Comparison of ENCODE assay signal across 21 mouse cellular contexts in genomic region chr1:56846358-56846757, GRCm38 (mm10).
"Had no signal": no experiment of that assay in that cellular context is flagged by ENCODE, and none has a peak within 500 bp of the region (broad histone marks: within the 10 kb centered on the region; RNA-seq: fewer than 3 reads in every experiment).

No protein-coding gene starts in this region.

- ATAC-seq: midbrain, embryonic 16.5 days had no signal

- H3K27me3 ChIP-seq: midbrain, embryonic 12.5 days; neural tube, embryonic 13.5 days; neural tube, embryonic 15.5 days; stomach, embryonic 15.5 days had no signal

- H3K4me3 ChIP-seq: midbrain, embryonic 10.5 days; midbrain, embryonic 12.5 days; myocyte; neural tube, embryonic 13.5 days; neural tube, embryonic 15.5 days; stomach, embryonic 15.5 days had no signal

- H3K36me3 ChIP-seq: midbrain, embryonic 10.5 days; midbrain, embryonic 12.5 days; neural tube, embryonic 13.5 days; neural tube, embryonic 15.5 days; stomach, embryonic 15.5 days had no signal

- H3K27ac ChIP-seq: midbrain, embryonic 10.5 days; midbrain, embryonic 12.5 days; neural tube, embryonic 13.5 days; neural tube, embryonic 15.5 days; stomach, embryonic 15.5 days; stomach, postnatal 0 days had no signal

- DNase-seq: lung, adult 18-20 months; lung, embryonic 14.5 days; lung, postnatal 10 days; lung, postnatal 4 days; midbrain, embryonic 14.5 days; retina, postnatal 1 day; right cerebral cortex, adult 18-20 months; right cerebral cortex, postnatal 25 days; right cerebral cortex, postnatal 4 days; spleen, adult 18-20 months; thymus, adult 2 months; thymus, postnatal 25 days; thymus, postnatal 4 days had no signal
